Mouse (Mus musculus): ENCODE results near the gene Cd83.

DNA sequence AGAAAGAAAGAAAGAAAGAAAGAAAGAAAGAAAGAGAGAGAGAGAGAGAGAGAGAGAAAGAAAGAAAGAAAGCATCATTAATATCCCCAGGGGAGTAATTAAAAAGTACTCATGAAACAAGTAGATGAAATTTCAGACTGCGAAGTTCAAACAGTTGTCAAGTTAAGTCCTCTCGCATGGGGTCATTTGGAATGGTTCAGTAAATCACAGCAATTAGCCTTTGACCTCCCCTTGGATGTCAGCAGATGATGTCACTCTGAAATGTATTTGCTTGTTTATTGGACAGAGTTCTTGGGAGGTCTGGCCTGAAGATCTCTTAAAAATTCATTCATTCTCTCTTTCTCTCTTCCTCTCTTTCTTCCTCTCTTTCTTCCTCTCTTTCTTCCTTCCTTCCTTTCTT, 2.7 kb downstream of the Cd83 start:
- TF ChIP-seq CTCF (IDR thresholded peaks at IDR 0.05; ENCODE audit: low read depth) = no peak
- TF ChIP-seq EP300 (IDR thresholded peaks at IDR 0.05; ENCODE audit: low read depth) = no peak

Measured in heart, postnatal 0 days (tissue).